Mouse (Mus musculus): ENCODE results near the gene Olfr791. TPM values are rescaled to one million over a fixed set of nuclear protein-coding genes. Genes with fewer than 3 reads are reported as not detected.

Gene Olfr791
- not detected in 3 replicates for total RNA-seq (2017)

GRCm38 (mm10) chr10:129521492-129521891 lies at the start of gene Olfr791:
Gene Olfr791 (plus strand): TSS chr10:129521792.
- ATAC-seq (replicated peaks; ENCODE audit: insufficient number of reproducible peaks, low FRiP score, low TSS enrichment, poor library complexity, severe bottlenecking), result no peak

GRCm38 (mm10) chr10:129473256-129473655 lies 48.3 kb upstream of the Olfr791 start:
- ATAC-seq (replicated peaks; ENCODE audit: insufficient number of reproducible peaks, low FRiP score, low TSS enrichment, poor library complexity, severe bottlenecking), result no peak

- no peak for ATAC-seq (replicated peaks; ENCODE audit: insufficient number of reproducible peaks, low FRiP score, low TSS enrichment, poor library complexity, severe bottlenecking)
These were observed 47.9 kb upstream of the Olfr791 start for GRCm38 (mm10) chr10:129473723-129474122.

- no peak for ATAC-seq (replicated peaks; ENCODE audit: insufficient number of reproducible peaks, low FRiP score, low TSS enrichment, poor library complexity, severe bottlenecking)
These were observed 37.1 kb upstream of the Olfr791 start, which contains the start of gene Olfr789 for GRCm38 (mm10) chr10:129484452-129484851. Gene Olfr789 (plus strand): TSS chr10:129484752.

- no peak for ATAC-seq (replicated peaks; ENCODE audit: insufficient number of reproducible peaks, low FRiP score, low TSS enrichment, poor library complexity, severe bottlenecking)
These were observed 31.5 kb upstream of the Olfr791 start for GRCm38 (mm10) chr10:129490101-129490500.

GRCm38 (mm10) chr10:129498192-129498591 lies 23.4 kb upstream of the Olfr791 start, which contains the start of gene Olfr790:
Gene Olfr790 (plus strand): TSS chr10:129498492.
- no peak for ATAC-seq (replicated peaks; ENCODE audit: insufficient number of reproducible peaks, low FRiP score, low TSS enrichment, poor library complexity, severe bottlenecking)

- ATAC-seq (replicated peaks; ENCODE audit: insufficient number of reproducible peaks, low FRiP score, low TSS enrichment, poor library complexity, severe bottlenecking), result no peak
These were observed 17.3 kb downstream of the Olfr791 start, which contains the start of gene Olfr792 for GRCm38 (mm10) chr10:129538862-129539261. Gene Olfr792 (plus strand): TSS chr10:129539162.

- no peak for ATAC-seq (replicated peaks; ENCODE audit: insufficient number of reproducible peaks, low FRiP score, low TSS enrichment, poor library complexity, severe bottlenecking)
These were observed 27.8 kb downstream of the Olfr791 start for GRCm38 (mm10) chr10:129549354-129549753.

GRCm38 (mm10) chr10:129567355-129567754 lies 45.8 kb downstream of the Olfr791 start, which contains the start of gene Olfr794:
Gene Olfr794 (plus strand): TSS chr10:129567655.
- no peak for ATAC-seq (replicated peaks; ENCODE audit: insufficient number of reproducible peaks, low FRiP score, low TSS enrichment, poor library complexity, severe bottlenecking)

- no peak for ATAC-seq (replicated peaks; ENCODE audit: insufficient number of reproducible peaks, low FRiP score, low TSS enrichment, poor library complexity, severe bottlenecking)
These were observed 55.5 kb downstream of the Olfr791 start for GRCm38 (mm10) chr10:129577066-129577465.

Other genes with a start within 250 kb of the Olfr791 start
- gene Olfr780, start 203.7 kb upstream of the Olfr791 start, total RNA-seq (2017), result not detected in 3 replicates
- not detected in 3 replicates for gene Olfr781, start 192.9 kb upstream of the Olfr791 start, total RNA-seq (2017)
- not detected in 3 replicates for gene Olfr782, start 172.9 kb upstream of the Olfr791 start, total RNA-seq (2017)
- 0.19 TPM in 1 of 3 replicates, not detected in the others for gene Olfr784, start 137.7 kb upstream of the Olfr791 start, total RNA-seq (2017)
- not detected in 3 replicates for gene Olfr785, start 116.4 kb upstream of the Olfr791 start, total RNA-seq (2017)
- gene Olfr786, start 94.5 kb upstream of the Olfr791 start, total RNA-seq (2017), result not detected in 3 replicates
- not detected in 3 replicates for gene Olfr787, start 59.9 kb upstream of the Olfr791 start, total RNA-seq (2017)
- not detected in 3 replicates for gene Olfr788, start 50.8 kb upstream of the Olfr791 start, total RNA-seq (2017)
- not detected in 3 replicates for gene Olfr789, start 37.0 kb upstream of the Olfr791 start, total RNA-seq (2017)
- not detected in 3 replicates for gene Olfr790, start 23.3 kb upstream of the Olfr791 start, total RNA-seq (2017)
- not detected in 3 replicates for gene Olfr792, start 17.4 kb downstream of the Olfr791 start, total RNA-seq (2017)
- gene Olfr794, start 45.9 kb downstream of the Olfr791 start, total RNA-seq (2017), result 0.10 TPM in 1 of 3 replicates, not detected in the others
- not detected in 3 replicates for gene Olfr796, start 90.8 kb downstream of the Olfr791 start, total RNA-seq (2017)
- not detected in 3 replicates for gene Olfr798, start 106.1 kb downstream of the Olfr791 start, total RNA-seq (2017)
- gene Olfr799, start 115.7 kb downstream of the Olfr791 start, total RNA-seq (2017), result 0.43 TPM in 1 of 3 replicates, not detected in the others
- not detected in 3 replicates for gene Olfr800, start 135.9 kb downstream of the Olfr791 start, total RNA-seq (2017)
- gene Olfr801, start 152.1 kb downstream of the Olfr791 start, total RNA-seq (2017), result not detected in 3 replicates
- not detected in 3 replicates for gene Olfr802, start 166.4 kb downstream of the Olfr791 start, total RNA-seq (2017)
- not detected in 3 replicates for gene Olfr803, start 172.5 kb downstream of the Olfr791 start, total RNA-seq (2017)
- not detected in 3 replicates for gene Olfr804, start 181.4 kb downstream of the Olfr791 start, total RNA-seq (2017)
- not detected in 3 replicates for gene Olfr805, start 207.6 kb downstream of the Olfr791 start, total RNA-seq (2017)
- gene Olfr806, start 220.1 kb downstream of the Olfr791 start, total RNA-seq (2017), result not detected in 3 replicates
- not detected in 3 replicates for gene Olfr807, start 236.0 kb downstream of the Olfr791 start, total RNA-seq (2017)
- gene Olfr808, start 243.7 kb downstream of the Olfr791 start, total RNA-seq (2017), result not detected in 3 replicates

Measured in monocyte, adult 5-6 weeks (primary cell).